Mouse (Mus musculus) layer of hippocampus, adult 8-10 months (tissue): ENCODE data around the gene Rfc5. TPM values are rescaled to one million over a fixed set of nuclear protein-coding genes. Genes with fewer than 3 reads are reported as not detected.
"Not testable (repeated sequence)": the region's sequence is repeated elsewhere in the genome, so short reads cannot be mapped to it uniquely, and the experiment has no call there.

Source experiments
- DNase-seq, 2 experiments: peaks; one replicate each; pipeline ENCODE4 v3.0.0; 2022; ENCODE audit warnings: low spot score in 2 of 2
- total RNA-seq, 4 experiments: library from RNA; stranded (reverse); gene quantifications; 2 replicates each; pipeline ENCODE4 v1.2.4; 2022

The Rfc5 gene
- total RNA-seq, 4 experiments from 2014 or later: 12.2 to 18.4 (median 16.2) TPM

DNA sequence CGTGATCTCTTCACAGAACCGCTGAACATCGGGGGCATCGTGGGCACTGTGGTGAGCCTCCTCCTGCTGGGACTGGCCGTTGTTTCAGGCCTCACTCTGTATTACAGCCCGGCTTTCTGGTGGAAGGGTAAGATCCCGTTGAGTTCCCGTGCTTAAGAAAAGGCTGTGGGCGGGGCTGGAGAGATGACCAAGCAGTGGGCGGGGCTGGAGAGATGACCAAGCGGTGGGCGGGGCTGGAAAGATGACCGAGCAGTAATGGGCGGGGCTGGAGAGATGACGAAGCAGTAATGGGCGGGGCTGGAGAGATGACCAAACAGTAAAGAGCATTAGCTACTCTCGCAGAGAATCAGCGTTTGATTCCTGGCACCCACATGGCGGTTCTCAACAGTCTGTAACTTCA lies 40.6 kb downstream of the Rfc5 start:
- peak in 1 of 2 experiments; percentile 49 for DNase-seq

DNA sequence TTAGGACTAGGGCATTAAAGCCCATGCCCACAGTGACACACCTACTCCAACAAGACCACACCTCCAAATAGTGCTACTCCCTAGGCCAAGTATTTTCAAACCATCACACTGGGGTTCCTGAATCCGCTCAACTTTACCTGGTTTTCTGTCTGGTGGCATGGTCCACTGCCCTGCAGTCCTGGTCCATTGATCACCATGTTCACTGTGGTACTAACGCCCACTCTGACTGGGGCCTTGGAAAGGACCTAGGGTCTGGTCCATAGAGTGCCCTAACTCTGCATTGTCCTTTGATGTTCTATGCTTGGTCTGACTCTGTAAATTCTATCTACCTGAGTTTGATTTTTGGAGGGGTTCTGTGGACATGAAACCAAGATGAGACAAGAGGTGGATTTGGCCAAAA lies 41.0 kb downstream of the Rfc5 start:
- no peak for DNase-seq

DNA sequence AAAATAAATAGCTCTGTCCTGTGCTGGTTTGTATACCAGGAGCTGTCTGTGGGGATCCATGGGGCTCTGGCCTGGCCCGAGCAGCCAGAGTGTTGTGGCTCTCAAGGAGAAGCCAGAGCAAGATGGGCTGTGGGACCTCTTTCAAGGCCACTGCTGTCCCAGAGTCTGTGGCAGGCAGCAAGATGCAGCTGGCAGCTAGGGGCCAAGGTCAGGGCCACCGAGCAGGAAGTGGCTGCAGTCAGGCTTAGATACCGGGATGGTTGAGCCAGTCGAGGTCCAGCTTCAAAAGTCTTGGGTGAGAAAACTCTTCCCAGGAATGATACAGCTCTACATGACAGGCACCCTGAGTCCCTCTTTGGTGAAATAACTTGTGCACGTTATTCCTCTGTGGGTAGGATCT lies 41.8 kb downstream of the Rfc5 start:
- DNase-seq: no peak

DNA sequence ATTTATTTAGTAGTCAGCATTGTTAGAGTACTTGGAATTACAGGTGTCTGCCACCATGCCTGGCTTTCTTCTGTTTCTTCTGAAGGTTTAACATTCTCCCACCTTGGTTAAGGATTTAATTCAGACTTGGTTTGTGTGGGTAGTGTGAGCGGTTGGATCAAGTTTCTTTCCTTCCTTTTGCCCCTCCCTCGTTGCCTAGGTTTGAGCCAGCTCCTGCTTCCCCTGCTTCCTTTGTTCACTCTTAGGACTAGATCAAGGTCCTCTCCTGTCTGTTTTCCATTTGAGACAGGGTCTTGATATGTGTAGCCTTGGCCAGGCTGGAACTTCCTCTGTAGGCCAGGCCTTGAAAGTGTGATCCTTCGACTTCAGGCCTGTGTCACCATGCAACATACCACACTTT lies 42.6 kb downstream of the Rfc5 start:
- no peak for DNase-seq

DNA sequence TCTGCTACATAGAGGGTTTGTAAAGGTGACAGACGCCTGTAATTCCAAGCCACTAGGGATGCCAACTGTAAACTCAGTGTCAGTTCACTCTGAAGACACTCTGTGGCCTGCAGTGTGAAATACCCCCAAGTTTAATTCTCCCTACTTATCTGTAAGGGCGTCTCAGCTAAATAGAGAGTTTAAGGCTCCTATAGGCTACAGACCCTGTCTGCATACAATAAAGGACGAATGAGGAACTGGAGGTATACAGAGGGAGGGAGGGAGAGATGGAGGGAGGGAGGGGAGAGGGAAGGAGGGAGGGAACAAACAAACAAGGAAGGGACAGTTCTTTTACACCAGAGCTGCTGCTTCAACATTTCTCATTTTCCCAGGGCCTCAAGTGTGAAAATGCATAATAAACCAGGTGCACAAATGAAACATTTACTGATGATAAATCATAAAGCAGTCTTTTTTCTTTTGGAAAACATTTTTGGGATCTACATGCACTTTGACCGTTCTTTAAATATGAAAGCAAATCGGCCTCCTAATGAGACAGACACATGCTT lies 43.3 kb downstream of the Rfc5 start:
- no peak for DNase-seq

DNA sequence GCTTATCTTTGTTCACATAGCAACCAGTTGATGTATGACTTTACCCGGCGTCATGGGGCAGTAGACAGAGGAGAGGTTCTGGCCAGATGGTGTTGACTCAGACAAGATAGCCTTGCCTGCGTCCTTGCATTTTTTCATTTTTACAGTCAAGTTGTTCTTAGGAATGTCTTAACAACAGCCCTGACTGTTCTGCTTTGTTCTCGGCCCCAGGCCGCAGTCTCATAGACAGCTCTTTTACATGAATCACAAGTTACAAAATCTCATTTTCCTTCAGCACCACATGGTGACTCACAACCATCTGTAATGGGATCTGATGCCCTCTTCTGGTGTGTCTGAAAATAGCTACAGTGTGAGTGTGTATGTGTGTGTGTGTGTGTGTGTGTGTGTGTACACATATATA lies 44.4 kb downstream of the Rfc5 start:
- DNase-seq: not testable (repeated sequence)

DNA sequence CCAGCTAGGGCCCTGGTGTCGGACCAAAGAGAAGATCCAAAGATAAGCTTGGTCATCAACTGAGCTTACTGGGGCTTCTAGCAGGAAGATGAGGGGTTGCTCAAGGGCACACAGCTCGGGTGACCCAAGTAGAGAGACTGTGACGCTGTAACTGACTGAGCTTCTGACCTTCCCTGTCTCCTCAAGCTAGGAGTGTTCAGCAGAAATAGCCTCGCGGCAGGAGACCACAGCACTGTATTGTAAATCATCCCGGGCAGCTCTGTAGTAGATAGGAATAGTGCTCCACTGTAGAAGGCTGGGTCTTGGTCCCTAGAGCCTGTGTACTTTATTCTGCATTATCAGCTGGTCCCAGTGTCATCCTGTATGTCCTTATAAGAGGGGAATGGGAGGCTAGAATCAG lies 47.0 kb downstream of the Rfc5 start:
- no peak for DNase-seq

DNA sequence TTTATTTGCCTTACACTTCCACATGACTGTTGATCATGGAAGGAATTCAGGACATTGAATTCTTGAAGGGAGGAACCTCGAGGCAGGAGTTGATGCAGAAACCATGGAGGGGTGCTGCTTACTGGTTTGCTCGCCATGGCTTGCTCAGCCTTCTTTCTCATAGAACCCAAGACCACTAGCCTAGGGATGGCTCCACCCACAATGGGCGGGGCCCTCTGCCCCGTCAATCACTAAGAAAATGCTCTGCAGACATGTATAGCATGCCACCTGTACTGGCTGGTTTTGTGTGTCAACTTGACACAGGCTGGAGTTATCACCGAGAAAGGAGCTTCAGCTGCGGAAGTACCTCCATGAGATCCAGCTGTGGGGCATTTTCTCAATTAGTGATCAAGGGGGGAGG lies 48.8 kb downstream of the Rfc5 start:
- no peak for DNase-seq

DNA sequence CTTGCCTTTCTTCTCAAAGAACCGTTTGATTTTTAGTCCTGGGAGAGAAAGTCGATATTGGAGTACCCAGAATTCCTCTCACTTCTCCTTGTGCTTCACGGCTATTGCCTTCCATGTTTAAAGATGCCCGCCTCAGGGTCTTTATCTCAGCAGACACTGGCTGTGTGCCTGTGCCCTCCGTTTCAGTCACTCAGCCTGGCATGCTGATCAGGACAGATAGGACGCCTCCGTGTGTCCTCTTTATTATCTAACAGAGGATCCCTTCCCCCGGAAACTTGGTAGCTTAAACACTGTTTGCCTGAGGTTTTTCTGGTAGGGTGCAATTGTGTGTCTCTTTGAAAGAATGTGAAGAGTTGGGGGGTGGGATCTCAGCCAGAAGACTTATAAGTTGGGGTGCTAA lies 50.3 kb downstream of the Rfc5 start:
- no peak for DNase-seq

DNA sequence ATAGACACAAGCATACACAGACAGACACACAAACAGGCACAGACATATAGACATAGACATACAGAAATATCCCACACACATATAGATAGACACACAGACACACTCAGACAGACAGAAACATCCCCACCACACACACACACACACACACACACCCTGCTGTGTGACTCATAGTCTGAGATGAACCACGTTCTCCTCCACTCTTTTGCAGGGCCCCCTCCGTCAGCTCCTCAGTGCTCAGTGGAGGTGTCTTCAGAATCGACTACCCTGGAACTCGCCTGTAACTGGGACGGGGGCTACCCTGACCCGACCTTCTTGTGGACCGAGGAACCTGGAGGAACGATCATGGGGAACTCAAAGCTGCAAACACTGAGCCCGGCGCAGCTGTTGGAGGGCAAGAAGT lies 50.8 kb downstream of the Rfc5 start:
- no peak for DNase-seq

DNA sequence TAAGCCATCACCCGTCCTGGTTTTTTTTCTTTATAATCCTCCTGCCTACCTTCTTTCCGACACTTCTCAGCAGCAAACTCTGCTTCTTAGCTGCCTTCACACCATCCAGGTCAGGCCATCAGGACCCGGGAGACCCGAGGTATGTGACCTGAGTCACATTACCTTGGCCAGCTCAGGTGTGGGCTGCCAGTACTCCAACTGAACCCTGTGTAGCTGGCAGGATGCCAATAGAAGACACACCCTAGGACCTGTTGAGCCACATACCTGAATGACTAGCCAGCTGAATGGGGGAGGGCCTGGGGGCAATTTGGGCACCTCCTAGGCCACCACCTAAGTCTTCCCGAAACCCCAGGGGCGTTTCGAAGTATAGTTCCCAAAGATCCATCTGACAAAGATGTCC lies 58.4 kb downstream of the Rfc5 start:
- DNase-seq: no peak

Other genes with a start within 250 kb of the Rfc5 start
- 100 to 1,000 TPM; 650 to 713 (median 683) TPM for gene Pebp1, start 101.4 kb downstream of the Rfc5 start, total RNA-seq
- gene Vsig10, start 70.0 kb downstream of the Rfc5 start, total RNA-seq: 1 to 10 TPM; 2.1 to 4.8 (median 3.0) TPM
- gene Wsb2, start 31.7 kb downstream of the Rfc5 start, total RNA-seq: 100 to 1,000 TPM; 228 to 259 (median 247) TPM
- 10 to 100 TPM; 35.3 to 43.5 (median 40.3) TPM for gene Ksr2, start 25.0 kb upstream of the Rfc5 start, total RNA-seq